Mouse (Mus musculus): ENCODE results near the gene Atp13a5. TPM values are rescaled to one million over a fixed set of nuclear protein-coding genes. Genes with fewer than 3 reads are reported as not detected.
A peak's percentile ranks its signal among the peaks of the same experiment; 100 is the strongest.

Gene Atp13a5
- polyA plus RNA-seq, 1 experiment: 10.0 TPM

- Histone ChIP-seq H3K27ac (ENCODE audit: insufficient read depth, low read length) (no peak overlapping the region), H3K4me1 (ENCODE audit: control insufficient read depth, insufficient read depth, low read length) (peaks cover 2% of the 10 kb centered on the region; the same call in 1 of the 2 replicates), H3K4me3 (ENCODE audit: insufficient read depth, low read length) (no peak overlapping the region)
- TF ChIP-seq CTCF (IDR thresholded peaks at IDR 0.05; ENCODE audit: extremely low read depth, insufficient read depth, low read length): no peak
Measured at GRCm38 (mm10) chr16:29325233-29325919, 53.2 kb downstream of the Atp13a5 start.

GRCm38 (mm10) chr16:29320717-29321116 lies 57.8 kb downstream of the Atp13a5 start:
- Histone ChIP-seq H3K4me1 (ENCODE audit: control insufficient read depth, insufficient read depth, low read length) (no peaks in the 10 kb centered on the region), H3K27ac (ENCODE audit: insufficient read depth, low read length) (no peak overlapping the region), H3K4me3 (ENCODE audit: insufficient read depth, low read length) (no peak overlapping the region)
- TF ChIP-seq CTCF (IDR thresholded peaks at IDR 0.05; ENCODE audit: extremely low read depth, insufficient read depth, low read length): no peak
- TF ChIP-seq POLR2A (IDR thresholded peaks at IDR 0.05; ENCODE audit: extremely low read depth, insufficient read depth, low read length): no peak

- Histone ChIP-seq H3K27ac (ENCODE audit: insufficient read depth, low read length) (no peak overlapping the region), H3K4me3 (ENCODE audit: insufficient read depth, low read length) (no peak overlapping the region), H3K4me1 (ENCODE audit: control insufficient read depth, insufficient read depth, low read length) (no peaks in the 10 kb centered on the region)
- TF ChIP-seq POLR2A (IDR thresholded peaks at IDR 0.05; ENCODE audit: extremely low read depth, insufficient read depth, low read length): no peak
- TF ChIP-seq CTCF (IDR thresholded peaks at IDR 0.05; ENCODE audit: extremely low read depth, insufficient read depth, low read length): no peak
Measured at GRCm38 (mm10) chr16:29315391-29315790, 63.1 kb downstream of the Atp13a5 start.

GRCm38 (mm10) chr16:29314991-29315390 lies 63.5 kb downstream of the Atp13a5 start:
- H3K4me1 ChIP-seq (ENCODE audit: control insufficient read depth, insufficient read depth, low read length): no peaks in the 10 kb centered on the region
- H3K27ac ChIP-seq (ENCODE audit: insufficient read depth, low read length): no peak overlapping the region
- TF ChIP-seq POLR2A (IDR thresholded peaks at IDR 0.05; ENCODE audit: extremely low read depth, insufficient read depth, low read length) (no peak), CTCF (IDR thresholded peaks at IDR 0.05; ENCODE audit: extremely low read depth, insufficient read depth, low read length) (no peak)
- H3K4me3 ChIP-seq (ENCODE audit: insufficient read depth, low read length): no peak overlapping the region

GRCm38 (mm10) chr16:29297555-29298021 lies 80.9 kb downstream of the Atp13a5 start:
- Histone ChIP-seq H3K4me1 (ENCODE audit: control insufficient read depth, insufficient read depth, low read length) (no peaks in the 10 kb centered on the region), H3K4me3 (ENCODE audit: insufficient read depth, low read length) (no peak overlapping the region), H3K27ac (ENCODE audit: insufficient read depth, low read length) (no peak overlapping the region)
- TF ChIP-seq POLR2A (IDR thresholded peaks at IDR 0.05; ENCODE audit: extremely low read depth, insufficient read depth, low read length) (no peak), CTCF (IDR thresholded peaks at IDR 0.05; ENCODE audit: extremely low read depth, insufficient read depth, low read length) (no peak)

- H3K4me3 ChIP-seq (ENCODE audit: insufficient read depth, low read length): no peak overlapping the region
- no peak overlapping the region for H3K27ac ChIP-seq (ENCODE audit: insufficient read depth, low read length)
- TF ChIP-seq POLR2A (IDR thresholded peaks at IDR 0.05; ENCODE audit: extremely low read depth, insufficient read depth, low read length) (no peak), CTCF (IDR thresholded peaks at IDR 0.05; ENCODE audit: extremely low read depth, insufficient read depth, low read length) (no peak)
- H3K4me1 ChIP-seq (ENCODE audit: control insufficient read depth, insufficient read depth, low read length): no peaks in the 10 kb centered on the region
Measured at GRCm38 (mm10) chr16:29280691-29281090, 97.8 kb downstream of the Atp13a5 start.

- Histone ChIP-seq H3K4me3 (ENCODE audit: insufficient read depth, low read length) (no peak overlapping the region), H3K4me1 (ENCODE audit: control insufficient read depth, insufficient read depth, low read length) (no peaks in the 10 kb centered on the region), H3K27ac (ENCODE audit: insufficient read depth, low read length) (no peak overlapping the region)
- TF ChIP-seq CTCF (IDR thresholded peaks at IDR 0.05; ENCODE audit: extremely low read depth, insufficient read depth, low read length): no peak
- TF ChIP-seq POLR2A (IDR thresholded peaks at IDR 0.05; ENCODE audit: extremely low read depth, insufficient read depth, low read length): no peak
Measured at GRCm38 (mm10) chr16:29254325-29254724, 124.2 kb downstream of the Atp13a5 start.

GRCm38 (mm10) chr16:29235951-29236350 lies 142.6 kb downstream of the Atp13a5 start:
- Histone ChIP-seq H3K27ac (ENCODE audit: insufficient read depth, low read length) (no peak overlapping the region), H3K4me3 (ENCODE audit: insufficient read depth, low read length) (no peak overlapping the region), H3K4me1 (ENCODE audit: control insufficient read depth, insufficient read depth, low read length) (no peaks in the 10 kb centered on the region)
- TF ChIP-seq CTCF (IDR thresholded peaks at IDR 0.05; ENCODE audit: extremely low read depth, insufficient read depth, low read length) (no peak), POLR2A (IDR thresholded peaks at IDR 0.05; ENCODE audit: extremely low read depth, insufficient read depth, low read length) (no peak)

- Histone ChIP-seq H3K4me1 (ENCODE audit: control insufficient read depth, insufficient read depth, low read length) (peaks cover 10% of the 10 kb centered on the region), H3K4me3 (ENCODE audit: insufficient read depth, low read length) (no peak overlapping the region), H3K27ac (ENCODE audit: insufficient read depth, low read length) (peak overlapping the region; percentile 51; the same call in 1 of the 2 replicates)
- TF ChIP-seq CTCF (IDR thresholded peaks at IDR 0.05; ENCODE audit: extremely low read depth, insufficient read depth, low read length) (no peak), POLR2A (IDR thresholded peaks at IDR 0.05; ENCODE audit: extremely low read depth, insufficient read depth, low read length) (no peak)
Measured at GRCm38 (mm10) chr16:29216395-29217295, 161.9 kb downstream of the Atp13a5 start.
